Mouse (Mus musculus) layer of hippocampus, postnatal 36 days (tissue): ENCODE measurements around the gene Gpm6b. TPM values are rescaled to one million over a fixed set of nuclear protein-coding genes. Genes with fewer than 3 reads are reported as not detected.

Experiments
- DNase-seq, 2 experiments: peaks; one replicate each; pipeline ENCODE4 v3.0.0; 2022
- total RNA-seq, 2 experiments: library from RNA; stranded (reverse); gene quantifications; 2 replicates each; pipeline ENCODE4 v1.2.3; 2021

Gpm6b gene
- total RNA-seq, 2 experiments from 2014 or later = 698 to 732 TPM

DNA sequence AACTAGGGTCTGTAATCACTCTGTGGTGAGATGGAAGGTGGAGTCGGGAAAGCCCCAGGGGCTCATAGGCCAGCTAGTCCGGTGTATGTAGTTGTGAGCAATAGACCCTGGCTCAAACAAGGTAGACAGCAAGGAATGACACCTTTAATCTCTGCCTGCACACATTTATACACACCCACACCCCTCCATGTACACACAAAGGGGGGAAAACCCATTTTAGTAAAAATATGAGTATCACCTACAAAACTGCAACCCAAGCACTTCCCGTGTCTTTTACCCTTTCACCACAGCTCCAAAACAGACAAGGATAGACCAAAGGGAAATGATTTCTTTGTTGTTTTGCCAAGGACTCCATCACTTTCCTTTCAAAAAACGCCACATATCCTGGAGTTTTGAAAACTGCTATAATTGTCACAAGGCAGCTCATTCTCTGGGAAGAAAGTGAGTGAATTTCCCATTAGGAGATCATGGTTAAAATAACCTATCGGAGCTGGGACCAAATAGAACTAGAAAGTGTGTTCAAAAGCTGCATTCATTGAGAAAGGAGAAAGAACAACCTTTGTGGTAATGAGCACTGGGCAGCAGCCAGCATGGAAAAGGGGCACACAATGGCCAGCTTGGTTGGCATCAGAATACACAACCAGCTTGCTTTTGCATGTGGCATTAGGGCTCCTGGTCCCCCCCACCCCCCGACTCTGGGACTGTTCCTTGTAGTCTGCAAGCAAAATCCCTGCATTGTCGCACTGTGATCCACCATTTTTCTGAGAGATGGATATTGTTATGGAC is 68.9 kb downstream of the Gpm6b start:
- peak; percentile 25 to 29 for DNase-seq

- no peak for DNase-seq
Observed at GRCm38 (mm10) chrX:166308798-166309197, 70.1 kb downstream of the Gpm6b start.

DNA sequence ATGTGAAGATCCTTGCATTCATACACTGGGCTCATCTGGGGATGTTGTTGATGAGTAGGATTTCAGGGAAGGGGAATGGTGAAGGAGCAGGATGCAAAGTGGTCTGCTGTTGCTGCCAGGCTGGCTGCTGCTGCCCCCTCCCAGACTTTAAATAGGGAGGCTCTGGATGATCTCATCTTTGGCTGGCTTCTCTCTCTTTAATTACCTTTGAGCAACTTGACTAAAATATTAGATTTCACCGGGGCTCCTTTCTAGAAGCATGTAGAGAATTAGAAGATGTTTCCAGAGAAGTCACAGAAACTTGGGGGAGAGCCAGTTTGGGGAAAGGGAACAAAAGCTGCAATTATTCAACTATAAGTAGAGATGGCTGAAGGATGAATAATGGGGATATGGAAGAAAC is 76.5 kb downstream of the Gpm6b start:
- DNase-seq = no peak

DNA sequence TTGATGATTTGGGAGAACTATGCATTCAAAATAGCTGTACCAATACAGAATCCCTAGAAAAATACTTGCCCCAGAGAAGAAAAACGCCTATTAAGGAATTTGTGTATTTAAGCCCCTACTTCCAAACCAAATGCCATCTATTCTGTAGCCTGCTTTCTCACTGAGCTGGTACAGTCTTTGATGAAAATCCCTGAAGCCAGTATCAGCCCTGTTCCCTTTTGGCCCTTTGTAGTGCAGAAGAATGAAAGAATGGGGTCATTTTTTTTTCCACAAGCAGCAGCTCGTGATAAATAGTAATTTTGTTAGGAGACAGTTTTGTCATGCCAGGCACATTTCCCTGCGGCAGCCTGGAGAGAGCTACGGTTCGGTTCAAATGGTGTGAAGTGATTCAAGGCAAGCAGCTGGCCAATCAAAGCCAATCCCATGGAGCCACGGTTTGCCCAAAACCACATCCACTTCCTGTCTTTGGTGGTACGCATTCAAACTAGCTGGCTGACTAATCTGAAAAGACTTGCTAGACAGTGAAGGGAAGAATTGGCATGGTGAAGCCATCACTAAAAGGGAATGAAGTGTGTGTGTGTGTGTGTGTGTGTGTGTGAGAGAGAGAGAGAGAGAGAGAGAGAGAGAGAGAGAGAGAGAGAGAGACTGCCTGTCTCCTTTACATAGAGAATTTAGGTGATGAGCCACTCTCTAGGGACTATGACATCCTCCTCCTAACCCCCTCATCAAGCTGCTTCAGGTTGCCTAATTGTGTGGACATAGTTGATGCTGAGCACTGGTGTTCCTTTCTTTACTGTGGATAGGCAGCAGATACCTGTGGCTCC is 78.1 kb downstream of the Gpm6b start:
- peak; percentile 32 to 49 for DNase-seq

- no peak for DNase-seq
Observed at GRCm38 (mm10) chrX:166317376-166317679, 78.6 kb downstream of the Gpm6b start.

DNA sequence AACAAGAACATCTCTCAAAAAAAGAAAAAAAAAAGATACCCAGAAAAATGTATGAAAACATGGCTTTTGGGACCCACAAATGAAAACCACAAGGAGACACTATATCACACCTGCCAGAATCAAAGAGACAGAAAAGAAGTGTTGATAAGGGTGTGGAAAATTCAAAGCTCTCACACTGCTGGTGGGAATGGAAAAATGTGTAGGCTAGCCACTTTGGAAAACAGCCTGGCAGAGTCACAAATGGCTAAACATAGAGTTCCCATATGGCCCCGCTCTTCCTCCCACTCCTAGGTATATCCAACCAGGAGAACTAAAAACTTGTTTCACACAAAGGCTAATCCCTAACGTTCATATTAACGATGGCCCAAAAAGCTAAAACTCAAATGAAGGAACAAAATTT is 84.5 kb downstream of the Gpm6b start:
- no peak for DNase-seq

DNA sequence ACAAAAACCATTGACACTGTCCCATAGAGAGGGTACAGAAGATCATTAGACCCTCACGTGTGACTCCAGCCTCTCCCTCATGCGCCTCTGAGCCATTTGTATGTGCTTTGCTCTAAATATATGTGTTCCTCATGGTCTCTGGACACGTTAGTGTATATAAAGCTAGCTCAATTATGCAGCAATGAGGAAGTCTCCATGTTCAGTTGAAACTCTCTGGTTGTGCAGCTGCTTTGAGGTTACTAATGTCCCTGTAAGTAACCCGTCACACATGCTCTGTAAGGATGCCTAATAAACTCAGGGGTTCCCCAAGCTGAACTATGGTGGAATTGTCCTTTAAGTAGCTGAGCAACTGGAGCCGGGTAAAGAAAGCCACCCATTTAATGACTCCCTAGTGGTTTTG is 88.9 kb downstream of the Gpm6b start:
- DNase-seq = no peak

DNA sequence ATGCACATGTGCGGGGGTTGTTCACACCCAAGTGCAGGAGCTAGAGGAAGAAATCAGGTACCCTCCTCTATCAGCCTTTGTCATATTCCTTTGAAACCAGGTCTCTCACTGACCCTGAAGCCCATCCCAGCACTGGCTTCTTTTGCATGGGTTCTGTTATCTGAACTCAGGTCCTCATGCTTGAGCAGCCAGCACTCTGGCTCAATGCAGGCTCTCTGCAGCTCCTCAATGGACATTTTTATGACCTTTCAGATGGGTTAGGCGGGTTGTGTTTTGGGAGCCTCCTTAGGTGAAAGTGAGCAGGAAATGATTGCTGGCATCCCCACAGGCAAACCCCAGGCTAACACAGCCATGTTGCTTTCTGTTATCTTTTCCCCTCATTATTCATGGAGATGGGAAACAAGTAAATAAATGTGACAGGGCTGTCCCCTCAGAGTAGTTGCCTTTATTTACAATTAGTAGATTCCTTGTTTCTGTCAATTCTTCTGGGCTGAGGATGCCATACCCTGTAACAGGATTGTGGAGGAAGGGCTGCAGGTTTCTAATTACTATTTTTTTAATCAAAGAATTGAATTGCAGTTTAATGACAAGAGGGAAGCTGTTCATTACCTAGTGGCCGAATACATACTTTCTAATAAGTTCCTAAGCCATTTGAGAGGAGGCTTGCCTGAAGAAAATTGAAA is 89.6 kb downstream of the Gpm6b start:
- no peak for DNase-seq

DNA sequence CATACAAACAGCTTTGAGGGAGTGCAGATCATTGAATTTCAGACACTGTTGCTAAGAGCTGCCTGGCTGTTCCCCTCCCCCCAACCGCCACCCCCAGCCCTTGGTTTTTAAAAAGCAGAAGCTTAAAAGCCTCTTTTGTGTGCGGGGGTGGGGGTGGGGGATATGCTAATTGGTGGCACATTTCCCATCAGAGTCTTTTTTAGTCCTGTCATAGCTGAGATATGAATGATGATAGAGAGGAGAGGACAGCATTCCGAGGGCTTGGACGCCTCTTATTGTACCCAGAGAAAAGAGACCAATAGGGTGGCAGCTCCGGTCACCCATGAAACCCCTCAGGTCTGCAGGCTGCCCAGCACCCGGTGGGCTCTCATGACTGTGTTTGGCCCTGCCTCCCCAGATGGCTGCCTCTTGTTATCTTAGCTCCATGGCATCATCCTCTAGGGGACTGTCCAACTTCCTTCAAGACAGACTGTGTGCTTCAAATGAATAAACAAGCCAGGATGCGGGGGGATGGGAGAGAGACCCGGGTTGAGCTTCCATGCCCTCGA is 90.3 kb downstream of the Gpm6b start:
- peak; percentile 22 to 34 for DNase-seq

- DNase-seq = no peak
Observed at GRCm38 (mm10) chrX:166334516-166335136, 95.9 kb downstream of the Gpm6b start.

GRCm38 (mm10) chrX:166338353-166338752 is 99.6 kb downstream of the Gpm6b start:
- DNase-seq = no peak

GRCm38 (mm10) chrX:166338784-166339520 is 100.2 kb downstream of the Gpm6b start:
- peak; percentile 20 to 44 for DNase-seq

- no peak for DNase-seq
Observed at GRCm38 (mm10) chrX:166339911-166340310, 101.2 kb downstream of the Gpm6b start.

DNA sequence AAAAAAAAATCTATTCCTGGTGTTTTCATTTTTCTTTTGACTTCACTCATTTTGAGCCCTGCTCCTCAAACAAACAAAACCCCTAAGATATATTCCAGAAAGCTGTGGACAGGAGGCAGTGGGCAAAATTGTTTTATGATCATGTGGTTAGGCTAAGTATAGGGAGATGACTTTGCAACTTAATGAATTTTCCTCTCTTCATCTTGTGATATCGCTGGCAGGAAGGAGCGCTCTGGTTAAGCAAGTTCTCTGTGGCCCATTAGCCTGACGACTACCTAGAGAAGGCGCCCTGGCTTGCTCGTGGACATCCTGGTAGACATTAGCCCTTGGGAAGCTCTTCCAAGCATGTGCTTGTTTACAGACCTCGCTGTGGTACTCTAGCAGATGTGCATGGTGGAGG is 103.1 kb downstream of the Gpm6b start:
- DNase-seq = no peak

DNA sequence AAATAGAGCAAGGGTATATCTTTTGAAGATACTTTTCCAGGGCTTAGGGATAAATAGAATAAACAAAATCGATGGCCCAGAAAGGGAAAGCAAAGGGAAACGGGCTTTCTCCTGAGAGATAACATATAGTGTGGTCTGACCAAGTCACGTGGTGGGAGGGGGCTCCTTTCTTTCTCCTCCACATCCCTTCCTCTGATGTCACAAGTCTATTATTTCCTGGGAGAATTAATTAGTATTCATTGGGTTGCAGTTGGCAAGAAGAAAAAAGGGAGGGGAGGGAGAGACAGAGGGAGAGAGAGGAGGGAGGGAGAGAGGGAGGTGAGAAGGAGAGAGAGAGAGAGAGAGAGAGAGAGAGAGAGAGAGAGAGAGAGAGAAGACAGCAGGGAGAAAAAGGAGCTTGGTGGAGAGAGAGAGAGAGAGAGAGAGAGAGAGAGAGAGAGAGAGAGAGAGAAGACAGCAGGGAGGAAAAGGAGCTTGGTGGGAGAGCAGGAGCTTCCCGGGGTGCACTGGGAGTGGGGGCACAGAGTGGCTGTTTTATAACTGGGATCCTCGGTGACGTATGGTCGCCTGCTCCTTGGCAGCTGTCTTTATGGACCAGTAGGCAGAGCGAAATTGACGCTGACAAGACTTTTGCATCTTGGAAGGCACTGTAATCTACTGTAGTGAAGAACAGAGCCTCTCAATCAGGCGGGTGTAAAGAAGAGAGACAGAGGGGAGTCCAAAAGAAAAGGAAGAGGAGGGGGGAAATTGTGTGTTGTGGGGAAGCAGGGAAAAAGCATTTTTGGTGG is 105.7 kb downstream of the Gpm6b start:
- DNase-seq = peak; percentile 44 to 54

GRCm38 (mm10) chrX:166348086-166348485 is 109.4 kb downstream of the Gpm6b start:
- DNase-seq = no peak

- DNase-seq = no peak
Observed at GRCm38 (mm10) chrX:166348634-166349033, 109.9 kb downstream of the Gpm6b start.

GRCm38 (mm10) chrX:166351790-166352189 is 113.1 kb downstream of the Gpm6b start:
- peak; percentile 37 to 59 for DNase-seq

GRCm38 (mm10) chrX:166353412-166353811 is 114.7 kb downstream of the Gpm6b start:
- DNase-seq = no peak

DNA sequence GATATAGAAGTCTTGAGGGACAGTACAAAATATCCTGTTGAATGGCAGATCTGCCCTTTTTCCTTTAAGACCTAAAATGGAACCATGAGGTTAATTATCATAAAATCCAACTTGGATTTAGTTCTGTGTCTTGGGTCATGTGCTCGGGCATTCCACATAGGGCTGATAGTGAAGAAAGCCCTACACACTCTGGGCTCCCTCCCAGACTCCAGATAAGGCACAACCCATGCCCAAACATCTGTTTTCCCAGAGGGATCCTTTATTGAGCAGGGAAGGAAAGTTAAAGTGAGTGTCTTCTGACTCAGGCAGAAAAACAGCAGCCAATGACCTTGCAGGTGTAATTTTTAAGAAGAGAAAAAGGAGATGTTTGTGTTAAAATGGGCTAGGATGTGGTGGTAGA is 116.2 kb downstream of the Gpm6b start:
- DNase-seq = no peak

DNA sequence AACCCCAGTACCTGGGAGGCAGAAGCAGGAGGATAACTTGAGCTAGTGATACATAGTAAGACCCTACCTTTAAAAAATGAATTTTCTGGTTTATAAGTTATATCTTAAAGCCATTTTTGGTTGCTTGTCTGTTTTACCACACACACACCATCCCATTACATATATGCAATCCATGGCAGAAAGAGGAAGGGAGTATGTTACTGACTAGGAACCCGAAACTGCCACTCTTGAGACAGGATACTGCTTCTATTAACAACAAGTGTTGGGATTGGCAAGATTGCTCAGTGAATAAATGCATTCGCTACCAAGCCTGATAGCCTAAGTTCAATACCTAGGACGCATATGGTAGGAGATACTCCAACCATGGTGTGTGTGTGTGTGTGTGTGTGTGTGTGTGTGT is 117.6 kb downstream of the Gpm6b start:
- no peak for DNase-seq
